Mouse (Mus musculus) embryonic facial prominence, embryonic 12.5 days (tissue): ENCODE measurements around the gene Efcab11. TPM values are rescaled to one million over a fixed set of nuclear protein-coding genes. Genes with fewer than 3 reads are reported as not detected.
A peak's percentile ranks its signal among the peaks of the same experiment; 100 is the strongest.

Experiments
- ATAC-seq: fragments of 200-750 bp; cut with Nextera tagmentation; 2 replicates; pipeline ENCODE4 v1.8.0; 2017; ENCODE audit not compliant: insufficient number of reproducible peaks, insufficient read depth, low FRiP score, low TSS enrichment
- H3K27ac ChIP-seq: fragments of 300-500 bp; sonication (generic); 2 replicates; pipeline ENCODE4 v1.5.1; 2016; ENCODE audit warnings: mild to moderate bottlenecking
- H3K27me3 ChIP-seq: fragments of 300-500 bp; sonication (generic); 2 replicates; pipeline ENCODE4 v1.6.1; 2016; ENCODE audit warnings: mild to moderate bottlenecking, moderate library complexity
- H3K36me3 ChIP-seq: fragments of 300-500 bp; sonication (generic); 2 replicates; pipeline ENCODE4 v1.6.1; 2016; ENCODE audit warnings: mild to moderate bottlenecking
- H3K4me1 ChIP-seq: fragments of 300-500 bp; sonication (generic); 2 replicates; pipeline ENCODE4 v1.6.1; 2016
- H3K4me2 ChIP-seq: fragments of 300-500 bp; sonication (generic); replicated peaks from 2 replicates; pipeline ENCODE4 v1.6.1; 2016; ENCODE audit warnings: mild to moderate bottlenecking, moderate library complexity
- H3K4me3 ChIP-seq: fragments of 300-500 bp; sonication (generic); 2 replicates; pipeline ENCODE4 v1.5.1; 2016; ENCODE audit warnings: mild to moderate bottlenecking
- H3K9ac ChIP-seq: fragments of 300-500 bp; sonication (generic); 2 replicates; pipeline ENCODE4 v1.6.1; 2016; ENCODE audit warnings: mild to moderate bottlenecking, moderate library complexity
- H3K9me3 ChIP-seq: fragments of 300-500 bp; sonication (generic); 2 replicates; pipeline ENCODE4 v1.6.1; 2016; ENCODE audit warnings: mild to moderate bottlenecking, moderate library complexity
- WGBS: fragments of 180-500 bp; shearing (Covaris S2); methylation state at CpG from one replicate; pipeline ENCODE4 v1.1.7; 2016; 5-methylcytosine and 5-hydroxymethylcytosine counted together
- polyA plus RNA-seq: library from polyadenylated mRNA; unstranded; fragments of >200 nt; fragmentation: Nextera tagmentation; extraction: Ambion mirVana; gene quantifications from 2 replicates; pipeline ENCODE4 v1.2.1, GENCODE M21; 2016

Efcab11 gene
- polyA plus RNA-seq, 1 experiment from 2014 or later, result 17.6 TPM

GRCm38 (mm10) chr12:99904537-99904936 is 20.3 kb upstream of the Efcab11 start:
- no peaks in the 10 kb centered on the region for H3K4me1 ChIP-seq
- WGBS, result 87% methylated on average over 5 of the region's 5 CpGs
- no peak overlapping the region for H3K9ac ChIP-seq
- no peak overlapping the region for H3K4me2 ChIP-seq
- no peak for ATAC-seq
- no peak overlapping the region for H3K4me3 ChIP-seq
- no peak overlapping the region for H3K27ac ChIP-seq
- H3K27me3 ChIP-seq, result no peaks in the 10 kb centered on the region
- no peaks in the 10 kb centered on the region for H3K9me3 ChIP-seq
- peaks cover 50% of the 10 kb centered on the region for H3K36me3 ChIP-seq

GRCm38 (mm10) chr12:99902867-99903370 is 18.7 kb upstream of the Efcab11 start:
- ATAC-seq, result no peak
- Histone ChIP-seq H3K27ac (no peak overlapping the region), H3K4me2 (no peak overlapping the region), H3K9me3 (no peaks in the 10 kb centered on the region), H3K9ac (no peak overlapping the region), H3K36me3 (peaks cover 45% of the 10 kb centered on the region), H3K4me3 (no peak overlapping the region), H3K27me3 (no peaks in the 10 kb centered on the region), H3K4me1 (no peaks in the 10 kb centered on the region)
- WGBS, result 85% methylated on average over 4 of the region's 4 CpGs

- Histone ChIP-seq H3K4me1 (no peaks in the 10 kb centered on the region), H3K36me3 (peaks cover 41% of the 10 kb centered on the region), H3K27ac (no peak overlapping the region), H3K4me3 (no peak overlapping the region), H3K27me3 (no peaks in the 10 kb centered on the region), H3K4me2 (no peak overlapping the region), H3K9ac (no peak overlapping the region), H3K9me3 (no peaks in the 10 kb centered on the region)
- no peak for ATAC-seq
- WGBS, result 89% methylated on average over 8 of the region's 8 CpGs
Measured at GRCm38 (mm10) chr12:99901973-99902866, 18.0 kb upstream of the Efcab11 start.

GRCm38 (mm10) chr12:99899991-99900390 is 15.8 kb upstream of the Efcab11 start:
- peaks cover 42% of the 10 kb centered on the region for H3K36me3 ChIP-seq
- H3K9ac ChIP-seq, result no peak overlapping the region
- WGBS, result 48% methylated on average over 1 of the region's 3 CpGs

GRCm38 (mm10) chr12:99898248-99898870 is 14.1 kb upstream of the Efcab11 start:
- peaks cover 45% of the 10 kb centered on the region for H3K36me3 ChIP-seq
- no peaks in the 10 kb centered on the region for H3K4me1 ChIP-seq
- no peak for ATAC-seq
- no peak overlapping the region for H3K27ac ChIP-seq
- no peak overlapping the region for H3K4me2 ChIP-seq
- no peaks in the 10 kb centered on the region for H3K27me3 ChIP-seq
- WGBS, result 89% methylated on average over 16 of the region's 16 CpGs
- no peak overlapping the region for H3K4me3 ChIP-seq
- H3K9me3 ChIP-seq, result no peaks in the 10 kb centered on the region
- no peak overlapping the region for H3K9ac ChIP-seq

More at GRCm38 (mm10) chr12:99899991-99900390, 15.8 kb upstream of the Efcab11 start:
- Histone ChIP-seq H3K27ac (no peak overlapping the region), H3K4me1 (no peaks in the 10 kb centered on the region), H3K4me3 (no peak overlapping the region), H3K27me3 (no peaks in the 10 kb centered on the region), H3K9me3 (no peaks in the 10 kb centered on the region), H3K4me2 (no peak overlapping the region)
- ATAC-seq, result no peak

GRCm38 (mm10) chr12:99897846-99898245 is 13.6 kb upstream of the Efcab11 start:
- WGBS, result 88% methylated on average over 4 of the region's 4 CpGs
- H3K4me1 ChIP-seq, result no peaks in the 10 kb centered on the region
- no peak overlapping the region for H3K4me3 ChIP-seq
- no peak overlapping the region for H3K4me2 ChIP-seq
- no peaks in the 10 kb centered on the region for H3K9me3 ChIP-seq
- H3K36me3 ChIP-seq, result peaks cover 48% of the 10 kb centered on the region
- no peak overlapping the region for H3K27ac ChIP-seq
- no peak overlapping the region for H3K9ac ChIP-seq
- ATAC-seq, result no peak
- H3K27me3 ChIP-seq, result no peaks in the 10 kb centered on the region

- H3K4me2 ChIP-seq, result peak overlapping the region; percentile 91
- H3K4me3 ChIP-seq, result peak overlapping the region; percentile 86
- ATAC-seq, result no peak
- H3K36me3 ChIP-seq, result 0 out of 2 replicates have a peak, but pooled peaks cover 4% of the 10 kb centered on the region
- no peaks in the 10 kb centered on the region for H3K27me3 ChIP-seq
- peaks cover 18% of the 10 kb centered on the region for H3K4me1 ChIP-seq
- H3K27ac ChIP-seq, result no peak overlapping the region
- WGBS, result 43% methylated on average over 8 of the region's 8 CpGs
- H3K9ac ChIP-seq, result peak overlapping the region; percentile 90
- H3K9me3 ChIP-seq, result no peaks in the 10 kb centered on the region
Measured at GRCm38 (mm10) chr12:99885282-99885901, 1.2 kb upstream of the Efcab11 start.

- H3K36me3 ChIP-seq, result 0 out of 2 replicates have a peak, but pooled peaks cover 4% of the 10 kb centered on the region
- under 1% methylated on average over 11 of the region's 11 CpGs for WGBS
- peaks cover 18% of the 10 kb centered on the region for H3K4me1 ChIP-seq
- H3K4me2 ChIP-seq, result peak overlapping the region; percentile 91
- ATAC-seq, result no peak
- H3K9me3 ChIP-seq, result no peaks in the 10 kb centered on the region
- H3K4me3 ChIP-seq, result peak overlapping the region; percentile 86
- H3K27ac ChIP-seq, result peak overlapping the region; percentile 89
- no peaks in the 10 kb centered on the region for H3K27me3 ChIP-seq
- H3K9ac ChIP-seq, result peak overlapping the region; percentile 90
Measured at GRCm38 (mm10) chr12:99883713-99884105, 530 bp downstream of the Efcab11 start.

GRCm38 (mm10) chr12:99883000-99883712 is 1.1 kb downstream of the Efcab11 start:
- Histone ChIP-seq H3K9ac (peak overlapping the region; percentile 90), H3K4me1 (peaks cover 18% of the 10 kb centered on the region), H3K9me3 (no peaks in the 10 kb centered on the region), H3K4me2 (peak overlapping the region; percentile 91), H3K27me3 (no peaks in the 10 kb centered on the region), H3K36me3 (0 out of 2 replicates have a peak, but pooled peaks cover 3% of the 10 kb centered on the region), H3K4me3 (peak overlapping the region; percentile 86), H3K27ac (peak overlapping the region; percentile 89)
- under 1% methylated on average over 38 of the region's 38 CpGs for WGBS
- ATAC-seq, result peak; percentile 92

- ATAC-seq, result no peak
- Histone ChIP-seq H3K27ac (no peak overlapping the region), H3K4me2 (no peak overlapping the region), H3K4me3 (no peak overlapping the region), H3K9ac (no peak overlapping the region), H3K4me1 (no peaks in the 10 kb centered on the region), H3K9me3 (no peaks in the 10 kb centered on the region), H3K27me3 (no peaks in the 10 kb centered on the region), H3K36me3 (no peaks in the 10 kb centered on the region)
- WGBS, result 77% methylated on average over 6 of the region's 6 CpGs
Measured at GRCm38 (mm10) chr12:99874609-99875008, 9.6 kb downstream of the Efcab11 start.

GRCm38 (mm10) chr12:99873443-99873842 is 10.8 kb downstream of the Efcab11 start:
- H3K36me3 ChIP-seq, result no peaks in the 10 kb centered on the region
- no peak overlapping the region for H3K4me2 ChIP-seq
- WGBS, result 57% methylated on average over 3 of the region's 3 CpGs
- H3K27ac ChIP-seq, result no peak overlapping the region
- H3K9ac ChIP-seq, result no peak overlapping the region
- H3K9me3 ChIP-seq, result no peaks in the 10 kb centered on the region
- H3K27me3 ChIP-seq, result no peaks in the 10 kb centered on the region
- H3K4me1 ChIP-seq, result no peaks in the 10 kb centered on the region
- no peak overlapping the region for H3K4me3 ChIP-seq
- ATAC-seq, result no peak
